Mouse (Mus musculus): ENCODE results near the gene Nutm2.
"Not testable (repeated sequence)": the region's sequence is repeated elsewhere in the genome, so short reads cannot be mapped to it uniquely, and the experiment has no call there.

Gene Nutm2

DNA sequence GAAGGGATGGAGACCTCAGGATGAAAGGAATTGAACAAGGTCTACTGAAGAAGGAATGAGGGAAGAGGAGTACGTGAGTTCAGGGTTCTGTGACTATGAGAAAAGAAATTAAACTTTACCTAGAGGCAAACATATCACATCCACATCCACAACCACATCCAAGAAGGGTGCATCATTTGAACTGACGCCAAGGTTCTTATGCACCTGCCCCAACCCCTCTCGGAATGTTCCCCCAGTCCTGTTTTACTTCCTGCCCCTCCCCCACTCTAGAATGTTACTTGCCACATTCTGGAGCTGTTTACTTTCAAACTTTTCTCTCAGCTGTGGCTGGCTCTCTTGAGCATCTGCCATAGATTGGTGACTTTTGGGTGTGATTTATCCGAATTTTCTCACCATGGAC lies at the start of gene Nutm2:
Gene Nutm2 (plus strand): TSS at position 301 of the 400 bp plus-strand sequence.
- DNase-seq (ENCODE audit: low read depth): no peak

DNA sequence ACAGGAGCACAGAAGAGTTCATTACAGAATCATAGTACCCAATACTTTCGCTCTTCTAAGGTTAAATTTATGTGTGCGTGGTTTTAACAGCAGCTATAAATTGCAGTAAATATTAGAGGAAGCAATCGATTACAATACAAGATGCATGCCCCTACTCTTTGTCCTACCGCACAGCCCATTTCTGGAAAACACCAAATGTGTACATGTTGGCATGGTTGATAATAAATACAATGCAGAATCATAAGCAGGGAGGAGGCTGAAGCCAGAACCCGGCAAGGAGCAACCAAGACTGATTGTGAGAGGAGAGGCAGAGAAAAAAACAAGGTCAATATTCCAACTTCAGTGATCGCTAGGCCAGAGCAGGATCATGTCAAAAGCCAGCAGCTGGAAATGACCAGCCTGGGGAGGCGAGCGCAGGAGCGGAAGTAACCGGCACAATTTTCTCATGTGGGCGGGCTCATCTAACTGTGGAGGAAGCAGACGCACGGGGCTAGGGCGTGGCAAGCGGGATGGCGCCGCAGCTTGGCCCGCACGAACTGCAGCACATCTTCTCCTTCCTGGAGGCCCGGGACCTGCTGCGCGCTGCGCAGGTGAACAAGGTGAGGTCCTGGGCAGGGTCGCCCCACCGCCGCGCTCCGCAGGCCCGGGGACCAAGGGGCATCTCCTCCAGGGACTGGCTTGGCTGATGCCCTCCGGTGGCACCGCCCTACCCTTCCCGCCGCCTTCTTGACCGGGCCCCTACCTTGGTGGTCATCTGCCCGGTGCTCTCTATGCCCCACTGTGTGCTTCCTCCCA lies 49.5 kb upstream of the Nutm2 start, which contains the start of gene Fbxw17:
Gene Fbxw17 (plus strand): TSS at position 476 of the 795 bp plus-strand sequence.
- peak; percentile 57 for DNase-seq (ENCODE audit: low read depth)

DNA sequence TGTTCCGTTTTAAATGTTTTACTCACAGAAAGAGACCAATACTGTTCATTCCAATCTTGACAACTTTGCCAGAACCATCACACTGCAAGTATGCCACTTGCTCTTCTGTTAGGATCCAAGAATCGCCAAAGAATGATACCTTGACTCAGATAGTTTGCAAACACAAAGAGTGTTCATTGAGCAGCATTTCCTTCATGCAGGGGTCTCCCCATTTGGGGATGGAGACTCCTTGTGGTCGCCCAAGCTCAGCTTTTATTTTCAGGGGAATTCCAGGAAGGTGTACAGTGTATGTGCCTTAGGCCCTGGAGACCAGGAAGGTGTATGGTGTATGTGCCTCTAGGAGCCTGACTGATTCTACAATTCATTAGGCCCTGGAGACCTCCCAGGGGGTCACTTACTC lies 48.7 kb upstream of the Nutm2 start:
- peak; percentile 12 for DNase-seq (ENCODE audit: low read depth)

DNA sequence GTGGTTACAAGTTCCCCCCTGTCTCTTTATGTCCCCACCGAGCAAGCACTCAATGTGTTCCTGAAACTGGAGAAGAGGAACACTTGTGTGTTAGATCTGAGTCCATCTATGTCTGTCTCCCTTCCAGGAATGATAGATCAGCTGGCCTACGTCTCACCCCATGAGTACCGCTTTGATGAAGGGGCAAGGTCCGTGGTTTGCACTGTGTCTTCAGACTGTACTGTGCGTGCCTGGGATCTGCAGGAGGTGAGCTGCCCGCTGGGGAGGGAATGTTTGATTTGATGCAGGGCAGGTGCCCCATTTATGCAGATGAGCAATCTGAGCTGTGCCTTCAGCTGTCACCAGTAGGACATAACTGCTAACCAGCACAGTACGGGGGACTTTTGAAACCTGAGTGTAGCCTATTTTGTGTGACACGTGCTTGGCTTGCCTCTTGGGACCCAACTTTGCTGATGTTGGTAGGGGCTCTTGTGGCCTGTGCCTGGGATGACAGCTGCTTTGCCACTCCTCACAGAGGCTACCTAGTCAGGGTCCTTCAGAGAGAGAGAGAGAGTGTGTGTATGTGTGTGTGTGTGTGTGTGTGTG lies 43.4 kb upstream of the Nutm2 start:
- no peak for DNase-seq (ENCODE audit: low read depth)

DNA sequence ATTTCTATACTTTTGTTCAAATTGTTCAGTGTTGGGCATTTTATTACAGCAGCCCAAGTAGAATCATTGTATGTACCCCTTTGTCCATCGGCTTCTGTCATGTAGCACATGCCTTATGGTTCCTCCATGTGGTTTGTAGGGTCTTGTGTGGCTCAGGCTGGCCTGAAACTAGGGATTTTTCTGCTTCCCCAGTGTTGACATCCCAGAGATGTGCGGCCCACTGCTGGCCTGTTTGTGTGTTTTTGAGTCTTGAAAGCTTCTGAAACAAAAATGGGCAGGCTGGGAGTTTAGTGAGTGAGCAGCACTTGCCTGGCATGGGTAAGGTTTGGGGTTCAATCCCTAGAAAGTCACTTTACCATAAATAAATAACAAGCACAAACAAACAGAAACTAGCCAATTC lies 42.6 kb upstream of the Nutm2 start:
- DNase-seq (ENCODE audit: low read depth): no peak

DNA sequence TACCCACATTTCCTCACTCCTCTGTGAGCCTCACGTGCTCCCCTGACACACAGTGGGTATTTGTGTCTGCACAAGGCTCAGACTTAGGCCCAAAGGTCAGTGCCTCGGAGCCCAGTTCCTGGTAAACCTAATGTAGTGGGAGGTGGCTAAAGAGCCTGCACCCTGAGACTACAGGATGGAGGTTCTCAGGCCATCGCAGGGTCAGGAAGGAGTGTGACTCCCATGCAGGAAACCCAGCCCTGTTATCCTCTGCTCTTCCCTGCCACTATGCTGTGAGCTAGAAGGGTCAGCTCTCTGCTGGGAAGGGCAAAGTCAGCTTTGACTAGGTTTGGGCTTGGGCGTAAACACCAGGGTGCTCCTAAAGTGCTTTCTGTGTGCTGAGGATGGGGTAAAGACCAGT lies 40.4 kb upstream of the Nutm2 start:
- no peak for DNase-seq (ENCODE audit: low read depth)

DNA sequence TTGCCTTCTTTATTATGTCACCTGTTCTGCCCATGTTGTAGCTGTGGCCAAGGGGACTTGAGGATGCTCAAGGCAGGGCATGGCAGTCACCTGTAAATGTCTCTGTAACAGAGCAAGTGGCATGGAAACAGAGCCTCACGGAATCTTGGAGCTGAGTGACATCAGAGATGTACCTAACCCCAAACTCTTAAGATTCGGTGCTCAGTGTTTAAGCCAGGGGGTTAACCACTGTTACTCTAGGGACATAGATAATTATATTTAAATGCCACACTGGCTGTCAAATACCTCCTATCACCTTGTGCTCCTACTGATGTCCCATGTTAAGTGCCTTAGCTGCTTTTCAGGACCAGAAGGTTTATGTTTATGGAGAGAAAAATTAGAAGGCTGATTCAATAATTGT lies 23.3 kb upstream of the Nutm2 start, which contains the start of gene Gm47429:
Gene Gm47429 (minus strand): TSS at position 101 of the 400 bp plus-strand sequence.
- DNase-seq (ENCODE audit: low read depth): no peak

DNA sequence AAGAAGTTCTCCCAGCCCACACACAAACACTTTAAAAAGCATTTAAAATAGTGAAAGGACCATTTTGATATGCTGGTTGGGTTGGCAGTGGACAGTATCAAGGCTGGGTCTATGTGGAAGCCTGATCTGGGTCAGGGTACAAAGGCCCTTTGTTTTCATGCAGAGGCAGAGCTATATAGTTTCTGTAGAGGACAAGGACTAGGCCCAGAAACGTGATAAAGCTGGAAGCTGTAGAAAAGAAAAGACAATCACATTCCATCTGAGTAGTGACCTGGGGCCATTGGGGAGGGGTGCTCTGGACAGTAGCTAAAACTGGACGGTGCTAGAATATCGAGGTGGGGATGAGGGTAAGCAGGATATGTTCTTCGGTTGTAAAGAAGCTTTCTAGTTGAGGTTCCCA lies 21.8 kb upstream of the Nutm2 start:
- DNase-seq (ENCODE audit: low read depth): no peak

DNA sequence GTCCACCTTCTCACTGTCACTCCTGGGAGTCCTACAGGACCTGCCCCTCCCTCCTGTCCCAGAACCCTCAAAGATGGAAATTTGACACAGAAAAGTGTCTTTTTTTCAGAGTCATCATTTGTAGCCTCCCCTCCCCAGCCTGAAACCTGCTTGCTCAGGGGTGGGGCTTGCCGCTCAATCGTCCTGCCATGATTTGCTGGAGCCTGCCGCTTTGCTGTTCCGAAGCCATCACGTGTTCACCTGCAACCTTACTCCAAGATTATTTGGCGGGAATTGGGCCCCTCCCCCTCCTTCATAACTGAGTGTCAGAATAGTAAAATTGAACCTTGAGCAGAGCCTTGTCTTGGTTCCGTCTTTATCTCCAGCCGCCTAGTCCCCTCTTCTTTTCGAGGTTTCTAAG lies 14.8 kb upstream of the Nutm2 start:
- not testable (repeated sequence) for DNase-seq (ENCODE audit: low read depth)

DNA sequence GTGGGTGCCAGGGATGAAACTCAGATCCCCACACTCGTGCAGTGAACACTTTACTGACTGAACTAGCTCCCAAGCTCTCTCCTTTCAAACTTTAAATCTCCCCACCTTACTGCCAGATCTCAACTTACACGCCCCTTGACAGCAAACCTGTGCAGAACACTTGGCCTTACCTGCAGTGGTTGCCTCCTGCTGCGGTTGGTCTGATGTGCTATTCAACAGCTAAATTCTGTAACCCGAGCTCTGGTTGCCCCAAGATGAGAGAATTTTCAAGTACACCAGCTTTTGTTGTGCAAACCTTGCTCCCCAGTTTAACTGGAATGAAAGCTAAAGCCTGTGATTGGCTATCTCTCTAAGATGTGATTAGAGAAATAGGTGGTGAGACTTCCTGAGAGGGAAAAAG lies 13.7 kb upstream of the Nutm2 start:
- DNase-seq (ENCODE audit: low read depth): no peak

DNA sequence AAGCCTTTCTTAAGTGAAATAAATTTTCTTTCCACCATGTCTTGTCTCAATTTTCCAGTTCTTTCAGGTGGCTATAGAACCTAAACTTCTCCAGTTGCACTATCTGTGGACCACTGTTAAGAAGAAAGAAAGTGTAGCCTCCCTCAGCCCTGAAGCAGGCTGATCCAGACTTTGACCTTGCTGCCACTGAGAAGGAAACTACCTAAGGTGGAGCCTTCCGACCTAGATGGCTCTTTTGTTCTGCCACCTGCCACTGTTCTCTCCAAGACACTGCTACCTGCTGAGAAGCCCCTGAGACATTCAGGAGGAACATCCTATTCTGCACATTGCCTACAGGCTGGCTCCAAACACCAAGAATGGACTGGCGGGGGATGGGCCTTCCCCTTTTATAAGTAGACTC lies 6.7 kb upstream of the Nutm2 start:
- DNase-seq (ENCODE audit: low read depth): not testable (repeated sequence)

DNA sequence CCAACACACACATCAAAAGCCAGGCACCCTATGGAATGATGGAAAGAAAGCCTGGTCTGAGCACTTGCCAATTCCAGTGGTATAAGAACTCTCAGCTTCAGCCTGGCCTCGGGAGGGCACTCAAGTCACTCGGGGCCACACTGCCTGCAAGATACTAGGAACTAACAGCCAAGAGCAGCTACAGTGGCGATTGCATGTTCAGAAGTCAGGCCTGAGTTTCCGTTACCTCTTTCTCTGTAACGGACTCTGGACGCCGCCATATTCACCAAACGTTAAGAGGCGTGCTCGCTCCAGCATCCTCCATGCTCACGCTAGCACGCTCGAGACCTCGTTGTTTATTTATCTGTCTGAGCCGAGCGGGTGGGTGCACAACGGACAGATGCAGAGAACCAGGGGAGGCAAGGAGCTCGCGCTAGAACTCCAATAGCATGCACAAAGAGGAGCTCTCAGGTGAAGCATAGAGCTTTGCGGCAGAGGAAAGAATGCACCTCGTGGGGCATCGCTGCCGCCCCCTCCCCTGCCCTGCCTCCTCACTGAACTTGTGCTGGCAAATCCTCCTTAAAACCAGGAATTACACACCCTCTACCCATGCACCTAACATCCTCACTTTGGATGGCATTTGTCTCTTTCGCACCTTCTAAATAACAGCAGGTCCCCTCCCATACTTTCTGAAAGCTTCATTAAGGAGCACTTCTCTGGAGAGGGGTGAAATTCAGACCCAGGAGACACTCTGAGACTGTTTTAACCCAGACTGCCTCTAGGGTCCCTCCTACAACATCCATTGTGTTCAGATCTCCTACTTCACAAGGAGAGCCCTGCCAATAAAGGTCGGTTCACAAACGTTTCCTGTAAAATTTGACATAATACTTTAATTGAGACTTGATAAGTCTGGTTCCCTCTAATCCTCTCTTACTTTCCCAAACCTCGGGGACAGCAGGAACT lies 2.2 kb upstream of the Nutm2 start:
- no peak for DNase-seq (ENCODE audit: low read depth)

DNA sequence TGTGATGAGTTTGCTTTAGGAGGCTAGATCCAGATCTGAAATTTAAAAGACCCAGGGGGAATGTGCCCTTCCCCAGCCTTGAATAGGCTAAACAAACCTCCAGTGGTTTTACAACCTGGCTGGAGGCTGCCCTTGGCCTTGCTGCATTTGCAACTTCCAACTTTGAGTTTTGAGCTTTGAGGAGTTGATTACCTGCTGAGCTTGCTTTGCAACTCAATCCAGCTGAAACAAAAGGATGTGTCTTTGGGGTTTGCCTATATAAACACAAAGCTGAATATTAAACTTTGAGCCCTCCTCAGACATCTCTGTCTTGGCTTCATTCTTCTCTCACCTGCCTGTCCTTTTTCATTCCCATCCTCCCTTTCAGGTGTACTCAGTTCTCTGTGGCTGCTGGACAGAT lies 21.4 kb downstream of the Nutm2 start:
- DNase-seq (ENCODE audit: low read depth): not testable (repeated sequence)

DNA sequence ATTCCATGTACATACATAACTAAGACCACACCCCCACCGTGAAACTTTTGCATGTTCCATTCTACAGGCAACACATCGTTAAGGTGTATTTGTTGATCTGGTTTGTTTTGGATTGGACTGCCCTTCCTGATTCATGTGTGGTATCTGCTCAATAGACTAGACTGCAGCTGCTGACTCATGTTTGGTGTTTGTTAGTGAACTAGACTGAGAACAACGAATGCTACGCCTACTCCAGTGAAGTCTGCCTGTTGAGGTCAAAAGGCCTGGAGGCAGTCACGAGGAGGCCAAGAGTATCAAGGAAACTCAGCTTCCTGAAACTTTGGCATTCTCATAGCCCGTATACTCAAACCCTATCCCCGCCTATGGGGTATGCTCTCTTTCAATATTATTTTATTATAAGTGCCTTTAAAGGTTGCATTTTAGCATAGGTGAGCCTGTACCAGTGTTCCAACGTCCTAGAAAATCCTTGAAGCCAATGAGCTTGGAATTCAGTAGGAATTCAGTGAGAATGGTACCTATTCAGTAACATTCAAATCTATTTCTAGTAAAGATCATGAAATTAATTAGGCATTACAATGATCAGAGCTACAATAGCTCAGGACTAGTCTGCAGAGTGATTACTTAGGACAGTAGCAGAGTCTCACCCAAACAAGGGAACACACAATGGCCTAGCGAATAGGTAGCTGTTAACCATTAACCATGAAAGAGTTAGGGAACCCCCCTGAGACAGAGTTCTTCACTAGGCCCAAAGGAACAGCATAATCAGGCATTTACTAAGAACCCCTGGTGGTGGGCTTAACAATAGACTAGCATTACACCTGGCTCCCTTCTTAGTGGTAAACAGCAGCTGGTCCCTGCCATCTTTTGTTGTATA lies 43.6 kb downstream of the Nutm2 start:
- DNase-seq (ENCODE audit: low read depth): not testable (repeated sequence)

Data from naive thymus-derived CD4-positive, alpha-beta T cell, adult 2 months (primary cell).